Mouse (Mus musculus): Measurements from ENCODE around the gene Lipc.

Gene Lipc

GRCm38 (mm10) chr9:70952126-70952525, at the start of gene Lipc:
Lipc (minus strand) TSS chr9:70952226.
- DNase-seq (ENCODE audit: low read depth, low spot score): no peak

- DNase-seq (ENCODE audit: low read depth, low spot score): no peak
Measured at GRCm38 (mm10) chr9:70999161-70999560, 47.1 kb upstream of the Lipc start.

GRCm38 (mm10) chr9:70998719-70999118, 46.7 kb upstream of the Lipc start:
- no peak for DNase-seq (ENCODE audit: low read depth, low spot score)

- DNase-seq (ENCODE audit: low read depth, low spot score): no peak
Measured at GRCm38 (mm10) chr9:70993326-70993725, 41.3 kb upstream of the Lipc start.

GRCm38 (mm10) chr9:70991401-70991800, 39.4 kb upstream of the Lipc start:
- DNase-seq (ENCODE audit: low read depth, low spot score): no peak

GRCm38 (mm10) chr9:70987210-70987609, 35.2 kb upstream of the Lipc start:
- DNase-seq (ENCODE audit: low read depth, low spot score): no peak

- no peak for DNase-seq (ENCODE audit: low read depth, low spot score)
Measured at GRCm38 (mm10) chr9:70982991-70983480, 31.0 kb upstream of the Lipc start.

- no peak for DNase-seq (ENCODE audit: low read depth, low spot score)
Measured at GRCm38 (mm10) chr9:70981721-70982120, 29.7 kb upstream of the Lipc start.

GRCm38 (mm10) chr9:70979641-70980040, 27.6 kb upstream of the Lipc start:
- DNase-seq (ENCODE audit: low read depth, low spot score): no peak

- DNase-seq (ENCODE audit: low read depth, low spot score): no peak
Measured at GRCm38 (mm10) chr9:70979171-70979570, 27.1 kb upstream of the Lipc start.

- no peak for DNase-seq (ENCODE audit: low read depth, low spot score)
Measured at GRCm38 (mm10) chr9:70977392-70977791, 25.4 kb upstream of the Lipc start.

GRCm38 (mm10) chr9:70975921-70976320, 23.9 kb upstream of the Lipc start:
- no peak for DNase-seq (ENCODE audit: low read depth, low spot score)

GRCm38 (mm10) chr9:70973286-70973685, 21.3 kb upstream of the Lipc start:
- no peak for DNase-seq (ENCODE audit: low read depth, low spot score)

GRCm38 (mm10) chr9:70969244-70969643, 17.2 kb upstream of the Lipc start:
- DNase-seq (ENCODE audit: low read depth, low spot score): no peak

- no peak for DNase-seq (ENCODE audit: low read depth, low spot score)
Measured at GRCm38 (mm10) chr9:70965999-70966994, 14.3 kb upstream of the Lipc start.

GRCm38 (mm10) chr9:70965422-70965821, 13.4 kb upstream of the Lipc start:
- DNase-seq (ENCODE audit: low read depth, low spot score): no peak

GRCm38 (mm10) chr9:70965011-70965410, 13.0 kb upstream of the Lipc start:
- DNase-seq (ENCODE audit: low read depth, low spot score): no peak

GRCm38 (mm10) chr9:70963461-70963891, 11.4 kb upstream of the Lipc start:
- DNase-seq (ENCODE audit: low read depth, low spot score): no peak

GRCm38 (mm10) chr9:70962781-70963455, 10.9 kb upstream of the Lipc start:
- no peak for DNase-seq (ENCODE audit: low read depth, low spot score)

- DNase-seq (ENCODE audit: low read depth, low spot score): no peak
Measured at GRCm38 (mm10) chr9:70960301-70960700, 8.3 kb upstream of the Lipc start.

- no peak for DNase-seq (ENCODE audit: low read depth, low spot score)
Measured at GRCm38 (mm10) chr9:70959866-70960265, 7.8 kb upstream of the Lipc start.

GRCm38 (mm10) chr9:70959447-70959846, 7.4 kb upstream of the Lipc start:
- DNase-seq (ENCODE audit: low read depth, low spot score): no peak
